Mouse (Mus musculus) R1 (cell line): ENCODE data around the gene Sfxn2.
"Not testable (repeated sequence)": the region's sequence is repeated elsewhere in the genome, so short reads cannot be mapped to it uniquely, and the experiment has no call there.

ENCODE experiments used
- DNase-seq: peaks from one replicate; pipeline ENCODE4 v3.0.0-alpha.2; 2018; ENCODE audit warnings: low read depth, low spot score

Sfxn2 gene

GRCm38 (mm10) chr19:46542750-46543149 is 30.4 kb upstream of the Sfxn2 start:
- DNase-seq, result no peak

- DNase-seq, result no peak
Observed at GRCm38 (mm10) chr19:46547565-46547964, 25.6 kb upstream of the Sfxn2 start.

GRCm38 (mm10) chr19:46548110-46548509 is 25.1 kb upstream of the Sfxn2 start:
- DNase-seq, result no peak

GRCm38 (mm10) chr19:46550385-46550784 is 22.8 kb upstream of the Sfxn2 start:
- DNase-seq, result no peak

- DNase-seq, result no peak
Observed at GRCm38 (mm10) chr19:46552496-46552895, 20.7 kb upstream of the Sfxn2 start.

GRCm38 (mm10) chr19:46553541-46553955 is 19.6 kb upstream of the Sfxn2 start:
- no peak for DNase-seq

- no peak for DNase-seq
Observed at GRCm38 (mm10) chr19:46558009-46558408, 15.2 kb upstream of the Sfxn2 start.

GRCm38 (mm10) chr19:46558631-46559030 is 14.5 kb upstream of the Sfxn2 start:
- DNase-seq, result no peak

- DNase-seq, result peak; percentile 72
Observed at GRCm38 (mm10) chr19:46562132-46562531, 11.0 kb upstream of the Sfxn2 start.

GRCm38 (mm10) chr19:46562581-46563515 is 10.3 kb upstream of the Sfxn2 start:
- DNase-seq, result no peak

GRCm38 (mm10) chr19:46563603-46564002 is 9.6 kb upstream of the Sfxn2 start:
- DNase-seq, result no peak

- DNase-seq, result no peak
Observed at GRCm38 (mm10) chr19:46564043-46564462, 9.1 kb upstream of the Sfxn2 start.

GRCm38 (mm10) chr19:46571211-46571877 is 1.8 kb upstream of the Sfxn2 start:
- not testable (repeated sequence) for DNase-seq

- DNase-seq, result no peak
Observed at GRCm38 (mm10) chr19:46571878-46572244, 1.3 kb upstream of the Sfxn2 start.

- peak; percentile 50 for DNase-seq
Observed at GRCm38 (mm10) chr19:46572548-46572947, 617 bp upstream of the Sfxn2 start.

GRCm38 (mm10) chr19:46573990-46574389 is 825 bp downstream of the Sfxn2 start:
- DNase-seq, result no peak

GRCm38 (mm10) chr19:46575196-46575595 is 2.0 kb downstream of the Sfxn2 start:
- DNase-seq, result no peak

- peak; percentile 74 for DNase-seq
Observed at GRCm38 (mm10) chr19:46587823-46588508, 14.8 kb downstream of the Sfxn2 start.

GRCm38 (mm10) chr19:46591575-46591974 is 18.4 kb downstream of the Sfxn2 start:
- DNase-seq, result no peak

- peak; percentile 47 for DNase-seq
Observed at GRCm38 (mm10) chr19:46592751-46593439, 19.7 kb downstream of the Sfxn2 start.

GRCm38 (mm10) chr19:46598187-46598586 is 25.0 kb downstream of the Sfxn2 start:
- no peak for DNase-seq
